Mouse (Mus musculus) neural tube, embryonic 12.5 days (tissue): ENCODE measurements around the gene Iqca. TPM values are rescaled to one million over a fixed set of nuclear protein-coding genes. Genes with fewer than 3 reads are reported as not detected.

Experiments
- ATAC-seq: fragments of 200-750 bp; cut with Nextera tagmentation; 2 replicates; pipeline ENCODE4 v1.8.0; 2017; ENCODE audit warnings: low read depth, mild to moderate bottlenecking, moderate TSS enrichment, moderate library complexity; ENCODE audit not compliant: low FRiP score
- H3K27ac ChIP-seq: fragments of 300-500 bp; sonication (generic); 2 replicates; pipeline ENCODE4 v1.5.1; 2016
- H3K27me3 ChIP-seq: fragments of 300-500 bp; sonication (generic); replicated peaks from 2 replicates; pipeline ENCODE4 v1.6.1; 2016; ENCODE audit warnings: mild to moderate bottlenecking
- H3K36me3 ChIP-seq: fragments of 300-500 bp; sonication (generic); 2 replicates; pipeline ENCODE4 v1.6.1; 2016; ENCODE audit warnings: mild to moderate bottlenecking
- H3K4me1 ChIP-seq: fragments of 300-500 bp; sonication (generic); 2 replicates; pipeline ENCODE4 v1.6.1; 2016
- H3K4me2 ChIP-seq: fragments of 300-500 bp; sonication (generic); replicated peaks from 2 replicates; pipeline ENCODE4 v1.6.1; 2016; ENCODE audit warnings: mild to moderate bottlenecking
- H3K4me3 ChIP-seq: fragments of 300-500 bp; sonication (generic); 2 replicates; pipeline ENCODE4 v1.5.1; 2016
- H3K9ac ChIP-seq: fragments of 300-500 bp; sonication (generic); 2 replicates; pipeline ENCODE4 v1.6.1; 2016; ENCODE audit warnings: mild to moderate bottlenecking
- H3K9me3 ChIP-seq: fragments of 300-500 bp; sonication (generic); 2 replicates; pipeline ENCODE4 v1.6.1; 2016; ENCODE audit warnings: mild to moderate bottlenecking
- WGBS: fragments of 180-500 bp; shearing (Covaris S2); methylation state at CpG from one replicate; pipeline ENCODE4 v1.1.7; 2016; 5-methylcytosine and 5-hydroxymethylcytosine counted together
- polyA plus RNA-seq: library from polyadenylated mRNA; unstranded; fragments of >200 nt; fragmentation: Nextera tagmentation; extraction: Ambion mirVana; gene quantifications from 2 replicates; pipeline ENCODE4 v1.2.1, GENCODE M21; 2016

The Iqca gene
- polyA plus RNA-seq, 1 experiment from 2014 or later: 0.13 TPM

DNA sequence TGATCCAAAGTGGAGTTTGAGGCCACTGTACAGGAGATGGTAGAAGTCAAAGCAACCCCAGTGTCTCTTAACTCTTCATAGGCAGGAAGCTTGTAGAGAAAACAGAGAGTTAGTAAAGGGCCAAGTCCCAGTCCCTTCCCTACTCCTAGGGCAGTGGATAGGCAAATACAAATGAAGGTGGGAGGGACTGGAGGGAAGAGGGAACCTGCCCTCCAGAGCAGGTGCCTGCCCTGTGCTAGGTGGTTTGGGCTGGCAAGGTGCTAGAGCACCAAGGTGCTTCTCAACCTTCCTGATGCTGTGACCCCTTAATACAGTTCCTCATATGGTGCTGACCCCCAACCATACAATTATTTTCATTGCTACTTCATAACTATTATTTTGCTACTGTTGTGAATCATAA lies 24.4 kb upstream of the Iqca start:
- no peaks in the 10 kb centered on the region for H3K27me3 ChIP-seq
- no peak overlapping the region for H3K27ac ChIP-seq
- no peaks in the 10 kb centered on the region for H3K9me3 ChIP-seq
- H3K36me3 ChIP-seq: no peaks in the 10 kb centered on the region
- H3K9ac ChIP-seq: no peak overlapping the region
- H3K4me2 ChIP-seq: no peak overlapping the region
- no peak for ATAC-seq
- H3K4me1 ChIP-seq: 0 out of 2 replicates have a peak, but pooled peaks cover 4% of the 10 kb centered on the region
- no peak overlapping the region for H3K4me3 ChIP-seq

GRCm38 (mm10) chr1:90176223-90176622 lies 23.0 kb upstream of the Iqca start:
- Histone ChIP-seq H3K27ac (no peak overlapping the region), H3K4me3 (no peak overlapping the region), H3K4me2 (no peak overlapping the region), H3K4me1 (0 out of 2 replicates have a peak, but pooled peaks cover 4% of the 10 kb centered on the region), H3K36me3 (no peaks in the 10 kb centered on the region), H3K9me3 (no peaks in the 10 kb centered on the region), H3K9ac (no peak overlapping the region), H3K27me3 (no peaks in the 10 kb centered on the region)
- 80% methylated on average over 7 of the region's 7 CpGs for WGBS
- no peak for ATAC-seq

DNA sequence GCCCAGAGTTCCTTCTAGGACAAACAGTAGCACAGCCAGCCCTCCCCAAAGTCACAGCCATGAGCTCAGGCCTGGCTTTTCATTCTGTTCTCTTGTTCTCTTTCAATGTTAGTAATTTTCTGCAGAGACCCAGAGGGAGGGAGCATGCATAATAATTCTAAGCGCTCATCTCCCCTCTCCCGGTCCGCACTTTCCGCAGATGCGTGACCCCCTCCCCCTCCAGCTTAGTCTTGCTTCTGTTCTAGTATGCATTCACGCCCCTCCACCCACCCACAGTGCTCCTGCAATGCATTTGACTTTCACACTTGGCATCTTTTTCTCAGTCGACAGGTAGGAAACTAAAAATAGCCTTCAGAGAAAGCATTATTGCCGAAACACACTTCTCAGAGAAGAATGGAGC lies 21.1 kb upstream of the Iqca start:
- peaks cover 4% of the 10 kb centered on the region; the same call in 1 of the 2 replicates for H3K4me1 ChIP-seq
- H3K4me3 ChIP-seq: no peak overlapping the region
- H3K9ac ChIP-seq: no peak overlapping the region
- no peaks in the 10 kb centered on the region for H3K27me3 ChIP-seq
- ATAC-seq: no peak
- H3K4me2 ChIP-seq: no peak overlapping the region
- WGBS: 54% methylated on average over 8 of the region's 8 CpGs
- no peaks in the 10 kb centered on the region for H3K9me3 ChIP-seq
- no peak overlapping the region for H3K27ac ChIP-seq
- no peaks in the 10 kb centered on the region for H3K36me3 ChIP-seq

- Histone ChIP-seq H3K9me3 (no peaks in the 10 kb centered on the region), H3K4me2 (no peak overlapping the region), H3K36me3 (no peaks in the 10 kb centered on the region), H3K4me1 (peaks cover 17% of the 10 kb centered on the region; the same call in 1 of the 2 replicates), H3K4me3 (no peak overlapping the region), H3K27ac (no peak overlapping the region), H3K27me3 (no peaks in the 10 kb centered on the region; the same call in 1 of the 2 replicates), H3K9ac (no peak overlapping the region)
- no peak for ATAC-seq
- WGBS: 37% methylated on average over 3 of the region's 3 CpGs
Observed at GRCm38 (mm10) chr1:90164319-90164718, 11.1 kb upstream of the Iqca start.

DNA sequence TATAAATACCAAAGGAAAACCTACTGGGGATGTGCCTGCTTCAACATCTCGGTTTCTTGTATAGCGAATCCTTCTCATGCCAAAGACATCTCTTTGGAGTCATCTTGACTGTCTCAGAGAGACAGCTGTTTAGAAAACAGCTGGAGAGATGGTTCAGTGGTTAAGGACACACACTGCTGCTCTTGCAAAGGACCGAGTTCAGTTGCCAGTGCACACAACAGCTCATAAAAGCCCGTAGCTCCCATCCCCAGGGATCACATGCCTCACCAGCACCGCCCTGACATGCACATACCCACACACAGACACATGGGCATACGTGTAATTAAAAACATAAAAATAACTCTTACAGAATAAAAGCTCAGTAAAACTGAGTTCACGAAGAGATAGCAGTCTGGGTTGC lies 10.0 kb upstream of the Iqca start:
- Histone ChIP-seq H3K4me3 (no peak overlapping the region), H3K27me3 (no peaks in the 10 kb centered on the region; the same call in 1 of the 2 replicates), H3K4me1 (peaks cover 17% of the 10 kb centered on the region; the same call in 1 of the 2 replicates), H3K9me3 (no peaks in the 10 kb centered on the region), H3K36me3 (no peaks in the 10 kb centered on the region), H3K9ac (no peak overlapping the region), H3K27ac (no peak overlapping the region), H3K4me2 (no peak overlapping the region)
- WGBS: 74% methylated on average over 7 of the region's 7 CpGs
- ATAC-seq: no peak

GRCm38 (mm10) chr1:90162379-90162857 lies 9.2 kb upstream of the Iqca start:
- no peak overlapping the region for H3K27ac ChIP-seq
- H3K9me3 ChIP-seq: no peaks in the 10 kb centered on the region
- no peak; the same call in 1 of the 2 replicates for ATAC-seq
- no peak overlapping the region for H3K4me3 ChIP-seq
- peak overlapping the region; percentile 14 for H3K4me2 ChIP-seq
- no peaks in the 10 kb centered on the region for H3K36me3 ChIP-seq
- H3K27me3 ChIP-seq: no peaks in the 10 kb centered on the region; the same call in 1 of the 2 replicates
- no peak overlapping the region for H3K9ac ChIP-seq
- peaks cover 17% of the 10 kb centered on the region; the same call in 1 of the 2 replicates for H3K4me1 ChIP-seq
- 14% methylated on average over 13 of the region's 13 CpGs for WGBS

DNA sequence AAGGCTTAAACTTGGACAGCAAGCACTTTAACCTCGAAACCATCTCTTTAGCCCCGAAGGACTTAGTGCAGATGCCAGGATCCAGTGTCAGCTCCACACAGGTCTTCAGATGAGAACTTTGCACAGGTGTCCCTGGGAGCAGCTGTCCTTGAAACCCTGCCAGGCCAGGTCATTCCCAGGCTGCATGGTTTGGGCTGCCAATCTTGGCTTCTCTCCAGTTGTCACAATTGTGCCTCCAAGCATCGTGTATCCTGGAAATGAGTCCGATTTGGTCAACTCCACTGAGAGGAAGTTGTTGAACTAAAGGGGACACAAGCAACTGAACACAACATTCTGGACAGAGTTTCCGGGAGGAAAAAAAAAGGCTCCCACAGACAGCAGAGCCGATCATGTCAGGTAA lies 8.4 kb upstream of the Iqca start:
- no peak overlapping the region for H3K27ac ChIP-seq
- no peaks in the 10 kb centered on the region; the same call in 1 of the 2 replicates for H3K27me3 ChIP-seq
- no peak for ATAC-seq
- H3K4me3 ChIP-seq: no peak overlapping the region
- no peaks in the 10 kb centered on the region for H3K36me3 ChIP-seq
- peaks cover 17% of the 10 kb centered on the region; the same call in 1 of the 2 replicates for H3K4me1 ChIP-seq
- 83% methylated on average over 6 of the region's 6 CpGs for WGBS
- H3K9me3 ChIP-seq: no peaks in the 10 kb centered on the region
- H3K9ac ChIP-seq: no peak overlapping the region
- no peak overlapping the region for H3K4me2 ChIP-seq

- Histone ChIP-seq H3K4me3 (no peak overlapping the region), H3K9me3 (no peaks in the 10 kb centered on the region), H3K4me1 (peaks cover 17% of the 10 kb centered on the region), H3K4me2 (no peak overlapping the region), H3K36me3 (no peaks in the 10 kb centered on the region), H3K27me3 (no peaks in the 10 kb centered on the region; the same call in 1 of the 2 replicates), H3K9ac (no peak overlapping the region), H3K27ac (no peak overlapping the region)
- ATAC-seq: no peak
- 47% methylated on average over 13 of the region's 13 CpGs for WGBS
Observed at GRCm38 (mm10) chr1:90159927-90160326, 6.7 kb upstream of the Iqca start.

DNA sequence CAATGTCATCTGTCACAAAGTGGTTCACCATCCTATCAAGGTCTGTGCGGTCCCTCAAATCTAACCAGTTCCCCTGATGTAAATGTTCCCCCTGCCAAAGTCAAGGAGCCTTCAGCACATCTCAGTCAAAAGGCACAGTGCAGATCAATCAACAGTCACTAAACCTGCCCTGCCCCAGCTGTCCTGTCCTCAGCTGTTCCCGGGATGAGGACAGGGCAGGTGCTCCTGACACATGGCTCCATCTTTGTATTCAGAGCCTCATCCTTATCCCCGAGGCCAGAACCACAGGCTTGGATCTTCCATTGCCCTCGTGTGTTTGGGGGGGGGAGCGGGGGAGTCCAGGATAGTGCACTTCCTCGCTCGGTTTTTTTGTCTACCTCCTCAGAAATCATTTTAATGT lies 3.4 kb upstream of the Iqca start:
- WGBS: 63% methylated on average over 7 of the region's 7 CpGs

DNA sequence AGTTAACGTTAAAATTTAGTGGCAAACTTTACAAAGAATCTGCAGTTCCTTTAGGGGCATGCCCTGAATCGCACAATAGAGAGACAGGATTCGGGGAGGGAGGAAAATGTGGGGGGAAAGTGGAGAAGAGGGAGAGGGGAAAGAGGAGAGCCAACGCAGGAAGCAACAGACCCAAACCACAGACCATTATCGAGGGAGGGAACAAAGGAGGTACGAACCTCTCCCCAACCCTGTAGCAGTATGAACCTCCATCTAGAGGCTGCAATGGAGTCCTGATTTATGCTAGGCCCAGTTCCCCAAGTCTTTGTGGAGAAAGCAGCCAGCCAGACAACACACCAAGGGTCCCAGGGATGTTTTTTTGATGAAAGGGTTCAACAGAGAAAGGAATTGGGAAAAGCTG lies 586 bp upstream of the Iqca start:
- Histone ChIP-seq H3K9ac (no peak overlapping the region), H3K4me3 (no peak overlapping the region), H3K4me2 (peak overlapping the region; percentile 55), H3K9me3 (no peaks in the 10 kb centered on the region), H3K36me3 (no peaks in the 10 kb centered on the region), H3K4me1 (peaks cover 18% of the 10 kb centered on the region), H3K27me3 (no peaks in the 10 kb centered on the region), H3K27ac (no peak overlapping the region)
- ATAC-seq: peak; percentile 62
- WGBS: 8% methylated on average over 6 of the region's 6 CpGs

More for the DNA sequence above, 3.4 kb upstream of the Iqca start:
- ATAC-seq: no peak
- H3K4me3 ChIP-seq: no peak overlapping the region
- H3K9ac ChIP-seq: no peak overlapping the region
- peaks cover 18% of the 10 kb centered on the region for H3K4me1 ChIP-seq
- no peaks in the 10 kb centered on the region for H3K9me3 ChIP-seq
- no peak overlapping the region for H3K27ac ChIP-seq
- H3K27me3 ChIP-seq: no peaks in the 10 kb centered on the region; the same call in 1 of the 2 replicates
- no peaks in the 10 kb centered on the region for H3K36me3 ChIP-seq
- no peak overlapping the region for H3K4me2 ChIP-seq

DNA sequence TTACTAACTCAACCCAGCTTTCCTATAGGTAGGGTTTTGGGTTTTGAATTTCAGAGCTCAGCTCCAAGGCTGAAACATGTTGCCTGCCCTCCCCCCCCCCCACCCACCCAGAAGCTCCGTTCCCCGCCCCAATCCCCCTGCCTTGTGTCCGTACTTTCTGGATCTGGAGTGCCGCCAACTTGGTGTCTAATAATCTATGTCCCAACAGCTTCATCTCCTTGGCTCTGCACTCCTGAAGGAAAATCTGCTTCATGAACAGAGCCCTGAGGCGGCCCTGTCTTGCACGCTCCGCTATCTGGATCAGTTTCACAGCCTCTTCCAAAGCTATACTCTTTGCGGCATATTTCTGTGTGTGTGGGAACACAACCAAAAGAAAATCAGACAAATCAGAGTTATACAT lies 13.5 kb downstream of the Iqca start:
- no peak overlapping the region for H3K9ac ChIP-seq
- WGBS: 89% methylated on average over 8 of the region's 8 CpGs
- no peak overlapping the region for H3K27ac ChIP-seq
- no peak overlapping the region for H3K4me2 ChIP-seq
- H3K36me3 ChIP-seq: no peaks in the 10 kb centered on the region
- H3K4me1 ChIP-seq: peaks cover under 1% of the 10 kb centered on the region; the same call in 1 of the 2 replicates
- H3K27me3 ChIP-seq: no peaks in the 10 kb centered on the region
- H3K4me3 ChIP-seq: no peak overlapping the region
- no peaks in the 10 kb centered on the region for H3K9me3 ChIP-seq
- ATAC-seq: no peak

GRCm38 (mm10) chr1:90132402-90132801 lies 20.8 kb downstream of the Iqca start:
- H3K27me3 ChIP-seq: no peaks in the 10 kb centered on the region
- no peak overlapping the region for H3K4me3 ChIP-seq
- no peak overlapping the region for H3K4me2 ChIP-seq
- H3K4me1 ChIP-seq: peaks cover 7% of the 10 kb centered on the region; the same call in 1 of the 2 replicates
- no peak overlapping the region for H3K9ac ChIP-seq
- peak; percentile 71; the same call in 1 of the 2 replicates for ATAC-seq
- WGBS: 60% methylated on average over 11 of the region's 11 CpGs
- H3K27ac ChIP-seq: no peak overlapping the region
- H3K9me3 ChIP-seq: no peaks in the 10 kb centered on the region
- no peaks in the 10 kb centered on the region for H3K36me3 ChIP-seq

DNA sequence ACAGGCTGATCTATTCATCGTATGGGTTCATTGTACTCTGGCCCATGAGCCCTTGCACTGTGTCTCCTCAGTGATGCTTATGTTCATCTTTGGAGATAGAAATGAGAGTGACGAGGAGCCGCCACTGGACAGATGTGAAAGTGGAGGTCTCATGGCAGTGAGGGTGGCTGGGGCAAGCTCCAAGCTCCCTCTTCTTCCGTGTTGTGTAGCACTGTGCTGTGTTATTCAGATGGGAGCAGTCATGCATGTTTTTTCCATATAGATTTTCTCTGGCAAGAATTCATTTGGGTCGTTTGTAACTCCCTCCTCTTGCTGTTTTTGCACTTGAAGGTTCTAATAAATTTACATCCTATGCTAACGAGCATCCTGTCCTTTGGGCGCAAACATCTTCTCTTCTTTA lies 21.2 kb downstream of the Iqca start:
- Histone ChIP-seq H3K36me3 (no peaks in the 10 kb centered on the region), H3K4me3 (no peak overlapping the region), H3K9ac (no peak overlapping the region), H3K27ac (no peak overlapping the region), H3K27me3 (no peaks in the 10 kb centered on the region), H3K4me1 (peaks cover 7% of the 10 kb centered on the region; the same call in 1 of the 2 replicates), H3K9me3 (no peaks in the 10 kb centered on the region), H3K4me2 (no peak overlapping the region)
- no peak for ATAC-seq
- whole genome bisulfite sequencing: 69% methylated on average over 7 of the region's 7 CpGs
